Mouse (Mus musculus): Measurements from ENCODE around the gene Tsg101. TPM values are rescaled to one million over a fixed set of nuclear protein-coding genes. Genes with fewer than 3 reads are reported as not detected.

The Tsg101 gene
- total and polyA plus RNA-seq, 2 experiments from 2014 or later: 135 to 323 TPM

DNA sequence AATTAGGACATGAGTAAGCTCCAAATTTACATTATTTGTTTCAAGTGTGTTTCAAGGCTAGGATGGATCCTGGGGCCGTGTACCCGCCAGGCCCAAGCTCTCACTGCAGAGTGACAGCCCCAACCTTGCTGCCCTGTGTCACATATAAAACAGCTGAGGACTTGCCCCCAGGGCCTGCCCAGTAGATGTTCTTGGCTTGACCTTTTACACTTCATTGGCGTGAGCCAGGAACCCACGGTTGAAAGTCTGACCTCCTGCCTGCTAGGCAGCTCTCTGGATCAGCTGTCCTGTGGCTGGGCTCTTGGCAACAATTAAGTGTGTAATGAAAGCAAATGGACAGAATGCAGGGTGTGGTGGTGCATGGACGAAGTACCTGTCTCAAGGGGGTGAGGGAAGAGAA is 70.5 kb downstream of the Tsg101 start:
- H3K36me3 ChIP-seq (ENCODE audit: insufficient read depth, low read length): peaks cover 44% of the 10 kb centered on the region
- H3K4me3 ChIP-seq (ENCODE audit: low read depth, low read length): no peak overlapping the region
- H3K27ac ChIP-seq (ENCODE audit: low read depth, low read length): no peak overlapping the region
- no peak overlapping the region for H3K4me2 ChIP-seq (ENCODE audit: low read depth, low read length, poor library complexity, severe bottlenecking)
- no peaks in the 10 kb centered on the region for H3K9me3 ChIP-seq (ENCODE audit: low read length)
- DNase-seq (ENCODE audit: low spot score): no peak
- ATAC-seq (ENCODE audit: low FRiP score): no peak
- H3K9ac ChIP-seq (replicated peaks; ENCODE audit: low read length, poor library complexity, severe bottlenecking): no peak overlapping the region
- TF ChIP-seq CTCF (IDR thresholded peaks at IDR 0.05): no peak
- WGBS: 80% methylated on average over 5 of the region's 5 CpGs
- H3K4me1 ChIP-seq (ENCODE audit: insufficient read depth, low read length): peaks cover 6% of the 10 kb centered on the region
- H3K27me3 ChIP-seq (ENCODE audit: insufficient read depth, low read length): no peaks in the 10 kb centered on the region

DNA sequence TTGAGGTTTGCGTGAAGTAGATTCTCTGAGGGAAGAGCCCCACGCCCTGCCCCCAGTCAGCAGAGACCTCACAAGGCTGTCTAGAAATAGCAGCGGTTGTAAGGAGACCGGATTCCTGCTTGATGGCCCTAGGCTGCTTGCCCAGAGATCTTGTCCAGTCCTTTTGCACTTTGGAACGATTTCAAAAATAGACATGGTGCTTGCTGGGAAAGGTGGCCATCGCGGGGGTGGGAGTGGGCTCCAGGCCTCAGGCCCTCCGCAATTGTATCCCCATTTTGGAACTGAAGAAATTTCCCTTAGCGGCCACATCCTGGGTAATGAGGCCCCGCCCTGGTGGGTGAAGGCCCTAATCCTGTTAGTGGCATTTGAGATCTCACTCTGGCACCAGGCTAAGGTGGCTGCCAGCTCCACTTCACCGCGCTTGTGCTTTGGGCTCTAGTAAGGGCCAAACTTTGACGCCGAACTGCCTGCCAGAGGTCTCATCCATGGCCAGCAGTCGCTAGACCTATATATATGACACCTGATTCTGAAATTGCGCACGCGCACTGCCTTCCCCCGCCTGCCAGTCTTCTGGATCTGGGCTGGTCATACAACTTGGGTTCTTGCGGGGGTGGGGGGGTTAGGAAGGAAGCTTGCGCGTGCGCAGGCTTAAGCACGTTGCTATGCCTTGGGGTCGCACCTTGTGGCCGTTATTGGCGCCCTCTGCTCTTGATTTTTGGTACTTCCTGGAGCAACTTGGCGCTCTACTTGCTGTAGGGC is 73.1 kb downstream of the Tsg101 start:
- peak overlapping the region; percentile 73 for H3K4me3 ChIP-seq (ENCODE audit: low read depth, low read length)
- no peaks in the 10 kb centered on the region for H3K9me3 ChIP-seq (ENCODE audit: low read length)
- peak; percentile 74 for ATAC-seq (ENCODE audit: low FRiP score)
- WGBS: 2% methylated on average over 28 of the region's 28 CpGs
- TF ChIP-seq CTCF (IDR thresholded peaks at IDR 0.05): peak; percentile 65
- H3K27ac ChIP-seq (ENCODE audit: low read depth, low read length): peak overlapping the region; percentile 77
- no peaks in the 10 kb centered on the region for H3K27me3 ChIP-seq (ENCODE audit: insufficient read depth, low read length)
- DNase-seq (ENCODE audit: low spot score): peak; percentile 92
- peaks cover 6% of the 10 kb centered on the region for H3K4me1 ChIP-seq (ENCODE audit: insufficient read depth, low read length)
- peaks cover 22% of the 10 kb centered on the region for H3K36me3 ChIP-seq (ENCODE audit: insufficient read depth, low read length)
- H3K4me2 ChIP-seq (ENCODE audit: low read depth, low read length, poor library complexity, severe bottlenecking): peak overlapping the region; percentile 90
- H3K9ac ChIP-seq (replicated peaks; ENCODE audit: low read length, poor library complexity, severe bottlenecking): peak overlapping the region; percentile 84

DNA sequence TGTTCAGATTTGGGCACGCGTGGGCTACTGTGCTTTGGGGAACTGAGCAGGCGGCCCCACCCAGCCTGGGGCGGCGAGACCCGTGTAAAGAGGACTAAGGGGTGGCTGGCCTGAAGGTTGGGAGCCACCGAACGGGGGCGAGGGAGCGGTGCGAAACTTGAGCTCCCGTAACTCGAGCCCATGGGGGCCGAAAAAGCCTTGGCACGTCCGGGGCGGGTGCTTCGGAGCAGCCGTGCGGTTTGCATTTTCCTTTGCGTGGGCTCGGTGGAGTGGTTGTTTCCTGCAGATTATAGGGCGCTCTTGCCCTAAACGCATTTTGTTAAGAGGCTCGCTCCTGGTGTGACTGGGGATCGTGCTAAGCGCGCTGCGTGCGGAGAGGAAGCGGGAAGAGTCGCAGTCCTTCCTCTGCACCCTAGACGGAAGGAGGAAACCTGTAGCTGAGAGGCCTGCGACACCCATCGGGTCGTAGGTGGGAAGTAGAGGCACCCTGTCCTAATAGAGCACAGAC is 73.7 kb downstream of the Tsg101 start:
- Histone ChIP-seq H3K36me3 (ENCODE audit: insufficient read depth, low read length) (peaks cover 16% of the 10 kb centered on the region), H3K27me3 (ENCODE audit: insufficient read depth, low read length) (no peaks in the 10 kb centered on the region), H3K4me1 (ENCODE audit: insufficient read depth, low read length) (peaks cover 6% of the 10 kb centered on the region), H3K9me3 (ENCODE audit: low read length) (no peaks in the 10 kb centered on the region), H3K4me2 (ENCODE audit: low read depth, low read length, poor library complexity, severe bottlenecking) (peak overlapping the region; percentile 90), H3K27ac (ENCODE audit: low read depth, low read length) (peak overlapping the region; percentile 77), H3K9ac (replicated peaks; ENCODE audit: low read length, poor library complexity, severe bottlenecking) (peak overlapping the region; percentile 84), H3K4me3 (ENCODE audit: low read depth, low read length) (peak overlapping the region; percentile 73)
- DNase-seq (ENCODE audit: low spot score): peak; percentile 28
- ATAC-seq (ENCODE audit: low FRiP score): peak; percentile 44
- WGBS: 1% methylated on average over 36 of the region's 36 CpGs
- TF ChIP-seq CTCF (IDR thresholded peaks at IDR 0.05): no peak

DNA sequence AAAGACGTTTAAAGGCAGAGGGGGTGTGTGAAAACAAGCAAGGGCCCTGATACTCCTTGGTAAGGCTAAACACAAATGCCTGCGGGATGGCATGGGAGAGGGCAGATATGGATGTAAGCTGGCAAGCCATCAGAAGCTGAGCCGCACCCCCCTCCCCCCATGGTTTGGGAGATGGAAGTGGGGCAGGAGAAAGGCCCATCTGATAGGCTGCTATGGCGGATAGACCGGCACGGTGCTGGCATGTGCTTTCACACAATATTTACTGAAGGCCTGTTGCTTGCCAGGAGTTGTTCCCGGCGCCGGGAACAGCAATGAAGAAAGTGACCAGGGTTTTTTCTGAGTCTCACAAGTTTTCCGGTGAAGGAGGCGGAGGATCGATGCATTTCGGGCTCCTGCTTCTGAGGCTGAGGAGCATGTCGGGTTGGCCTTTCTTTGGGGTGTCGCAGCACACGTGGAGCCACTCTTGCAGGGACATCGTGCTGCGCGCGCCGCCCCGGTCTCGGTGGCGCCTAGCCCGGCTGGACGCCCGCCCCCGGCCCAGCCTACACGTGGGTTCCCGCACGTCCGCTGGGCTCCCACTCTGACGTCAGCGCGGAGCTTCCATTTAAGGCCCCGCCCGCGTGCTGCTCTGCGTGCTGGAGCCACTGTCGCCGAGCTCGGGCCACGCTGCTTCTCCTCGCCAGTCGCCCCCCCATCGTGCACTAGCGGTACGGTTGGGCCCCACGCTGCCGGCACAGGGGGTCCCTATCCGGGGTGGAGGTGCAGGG is 74.4 kb downstream of the Tsg101 start:
- ATAC-seq (ENCODE audit: low FRiP score) (peak; percentile 90), DNase-seq (ENCODE audit: low spot score) (peak; percentile 95)
- H3K9ac ChIP-seq (replicated peaks; ENCODE audit: low read length, poor library complexity, severe bottlenecking): peak overlapping the region; percentile 84
- TF ChIP-seq CTCF (IDR thresholded peaks at IDR 0.05): no peak
- H3K27ac ChIP-seq (ENCODE audit: low read depth, low read length): peak overlapping the region; percentile 77
- H3K4me3 ChIP-seq (ENCODE audit: low read depth, low read length): peak overlapping the region; percentile 73
- peak overlapping the region; percentile 90 for H3K4me2 ChIP-seq (ENCODE audit: low read depth, low read length, poor library complexity, severe bottlenecking)
- WGBS: under 1% methylated on average over 39 of the region's 51 CpGs
- H3K36me3 ChIP-seq (ENCODE audit: insufficient read depth, low read length): peaks cover 16% of the 10 kb centered on the region
- H3K4me1 ChIP-seq (ENCODE audit: insufficient read depth, low read length): peaks cover 6% of the 10 kb centered on the region
- no peaks in the 10 kb centered on the region for H3K27me3 ChIP-seq (ENCODE audit: insufficient read depth, low read length)
- no peaks in the 10 kb centered on the region for H3K9me3 ChIP-seq (ENCODE audit: low read length)

DNA sequence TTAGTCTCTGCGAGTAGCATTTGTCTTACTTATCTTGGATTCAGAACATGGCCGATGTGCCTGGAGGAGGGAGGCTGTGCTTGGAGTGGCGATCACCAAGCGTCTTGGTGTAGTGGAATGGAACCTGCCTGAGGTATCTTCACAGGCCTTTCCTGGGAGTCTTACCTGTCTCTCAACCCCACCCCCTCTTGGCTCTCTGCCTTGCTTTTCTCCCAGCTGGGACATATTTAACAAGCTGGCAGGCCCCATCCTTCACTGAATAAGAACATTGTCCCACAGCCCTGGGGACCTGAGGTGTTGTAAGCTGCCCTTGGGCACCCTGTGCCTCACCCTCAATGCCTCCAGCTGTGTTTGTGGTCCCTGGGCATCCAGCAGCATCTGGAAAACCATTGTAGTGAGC is 76.2 kb downstream of the Tsg101 start:
- no peak for ATAC-seq (ENCODE audit: low FRiP score)
- Histone ChIP-seq H3K9ac (replicated peaks; ENCODE audit: low read length, poor library complexity, severe bottlenecking) (no peak overlapping the region), H3K27ac (ENCODE audit: low read depth, low read length) (no peak overlapping the region), H3K27me3 (ENCODE audit: insufficient read depth, low read length) (no peaks in the 10 kb centered on the region), H3K4me2 (ENCODE audit: low read depth, low read length, poor library complexity, severe bottlenecking) (no peak overlapping the region), H3K4me1 (ENCODE audit: insufficient read depth, low read length) (peaks cover 15% of the 10 kb centered on the region), H3K9me3 (ENCODE audit: low read length) (no peaks in the 10 kb centered on the region), H3K36me3 (ENCODE audit: insufficient read depth, low read length) (peaks cover 2% of the 10 kb centered on the region; the same call in 1 of the 2 replicates), H3K4me3 (ENCODE audit: low read depth, low read length) (no peak overlapping the region)
- WGBS: 90% methylated on average over 4 of the region's 4 CpGs
- no peak for TF ChIP-seq CTCF (IDR thresholded peaks at IDR 0.05)
- DNase-seq (ENCODE audit: low spot score): no peak

DNA sequence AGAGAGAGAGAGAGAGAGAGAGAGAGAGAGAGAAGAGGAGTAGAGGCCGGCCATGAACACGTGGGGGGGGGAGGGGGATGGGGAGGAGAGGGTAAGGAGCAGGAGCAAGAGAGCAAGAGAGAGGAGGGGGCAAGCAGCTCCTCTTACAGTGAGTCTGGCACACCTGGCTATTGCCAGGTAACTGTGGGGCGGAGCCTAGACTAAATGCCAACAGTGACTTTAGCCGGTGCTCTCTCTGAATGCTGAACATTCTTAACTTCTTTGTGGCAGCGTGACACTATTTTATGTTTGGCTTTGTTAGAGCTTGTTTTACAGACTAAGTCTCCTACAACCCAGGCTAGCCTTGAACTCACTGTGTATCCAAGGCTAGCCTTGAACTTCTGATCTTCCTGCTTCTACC is 77.5 kb downstream of the Tsg101 start:
- no peak overlapping the region for H3K9ac ChIP-seq (replicated peaks; ENCODE audit: low read length, poor library complexity, severe bottlenecking)
- H3K4me2 ChIP-seq (ENCODE audit: low read depth, low read length, poor library complexity, severe bottlenecking): no peak overlapping the region
- no peak for TF ChIP-seq CTCF (IDR thresholded peaks at IDR 0.05)
- ATAC-seq (ENCODE audit: low FRiP score) (no peak), DNase-seq (ENCODE audit: low spot score) (no peak)
- H3K36me3 ChIP-seq (ENCODE audit: insufficient read depth, low read length): no peaks in the 10 kb centered on the region
- peaks cover 18% of the 10 kb centered on the region for H3K4me1 ChIP-seq (ENCODE audit: insufficient read depth, low read length)
- H3K27ac ChIP-seq (ENCODE audit: low read depth, low read length): no peak overlapping the region
- H3K9me3 ChIP-seq (ENCODE audit: low read length): no peaks in the 10 kb centered on the region
- H3K4me3 ChIP-seq (ENCODE audit: low read depth, low read length): no peak overlapping the region
- WGBS: 36% methylated on average over 5 of the region's 5 CpGs
- no peaks in the 10 kb centered on the region for H3K27me3 ChIP-seq (ENCODE audit: insufficient read depth, low read length)
